Mouse (Mus musculus): Measurements from ENCODE around the gene Btbd3. TPM values are rescaled to one million over a fixed set of nuclear protein-coding genes. Genes with fewer than 3 reads are reported as not detected.
A peak's percentile ranks its signal among the peaks of the same experiment; 100 is the strongest.

The Btbd3 gene
- polyA plus RNA-seq, 1 experiment, result not detected

GRCm38 (mm10) chr2:138257692-138258315 is 1.4 kb downstream of the Btbd3 start:
- Histone ChIP-seq H3K36me3 (ENCODE audit: control insufficient read depth) (no peaks in the 10 kb centered on the region), H3K9me3 (ENCODE audit: control insufficient read depth, low read length) (no peaks in the 10 kb centered on the region), H3K4me3 (replicated peaks) (peak overlapping the region; percentile 66), H3K27me3 (ENCODE audit: control insufficient read depth) (peaks cover 5% of the 10 kb centered on the region), H3K4me1 (ENCODE audit: control insufficient read depth) (peaks cover 10% of the 10 kb centered on the region)
- TF ChIP-seq TAL1 (IDR thresholded peaks at IDR 0.05; ENCODE audit: low read length) (no peak), GATA1 (IDR thresholded peaks at IDR 0.05; ENCODE audit: low read length) (no peak)

- TF ChIP-seq GATA1 (IDR thresholded peaks at IDR 0.05; ENCODE audit: low read length) (no peak), TAL1 (IDR thresholded peaks at IDR 0.05; ENCODE audit: low read length) (no peak)
- peaks cover 10% of the 10 kb centered on the region for H3K4me1 ChIP-seq (ENCODE audit: control insufficient read depth)
- H3K36me3 ChIP-seq (ENCODE audit: control insufficient read depth), result no peaks in the 10 kb centered on the region
Measured at GRCm38 (mm10) chr2:138261140-138261539, 4.8 kb downstream of the Btbd3 start.

GRCm38 (mm10) chr2:138262885-138263284 is 6.5 kb downstream of the Btbd3 start:
- H3K4me1 ChIP-seq (ENCODE audit: control insufficient read depth), result no peaks in the 10 kb centered on the region
- no peaks in the 10 kb centered on the region for H3K27me3 ChIP-seq (ENCODE audit: control insufficient read depth)
- TF ChIP-seq GATA1 (IDR thresholded peaks at IDR 0.05; ENCODE audit: low read length) (no peak), TAL1 (IDR thresholded peaks at IDR 0.05; ENCODE audit: low read length) (no peak)
- H3K9me3 ChIP-seq (ENCODE audit: control insufficient read depth, low read length), result no peaks in the 10 kb centered on the region
- no peak overlapping the region for H3K4me3 ChIP-seq (replicated peaks)
- no peaks in the 10 kb centered on the region for H3K36me3 ChIP-seq (ENCODE audit: control insufficient read depth)

More at GRCm38 (mm10) chr2:138261140-138261539, 4.8 kb downstream of the Btbd3 start:
- H3K4me3 ChIP-seq (replicated peaks), result no peak overlapping the region
- H3K27me3 ChIP-seq (ENCODE audit: control insufficient read depth), result peaks cover 5% of the 10 kb centered on the region
- H3K9me3 ChIP-seq (ENCODE audit: control insufficient read depth, low read length), result no peaks in the 10 kb centered on the region

- no peak for TF ChIP-seq TAL1 (IDR thresholded peaks at IDR 0.05; ENCODE audit: low read length)
- TF ChIP-seq GATA1 (IDR thresholded peaks at IDR 0.05; ENCODE audit: low read length), result no peak
- no peak overlapping the region for H3K4me3 ChIP-seq (replicated peaks)
- no peaks in the 10 kb centered on the region for H3K27me3 ChIP-seq (ENCODE audit: control insufficient read depth)
- H3K9me3 ChIP-seq (ENCODE audit: control insufficient read depth, low read length), result no peaks in the 10 kb centered on the region
- no peaks in the 10 kb centered on the region for H3K36me3 ChIP-seq (ENCODE audit: control insufficient read depth)
- H3K4me1 ChIP-seq (ENCODE audit: control insufficient read depth), result no peaks in the 10 kb centered on the region
Measured at GRCm38 (mm10) chr2:138265356-138266005, 9.1 kb downstream of the Btbd3 start.

- H3K36me3 ChIP-seq (ENCODE audit: control insufficient read depth), result no peaks in the 10 kb centered on the region
- no peak overlapping the region for H3K4me3 ChIP-seq (replicated peaks)
- H3K27me3 ChIP-seq (ENCODE audit: control insufficient read depth), result no peaks in the 10 kb centered on the region
- H3K9me3 ChIP-seq (ENCODE audit: control insufficient read depth, low read length), result no peaks in the 10 kb centered on the region
- H3K4me1 ChIP-seq (ENCODE audit: control insufficient read depth), result no peaks in the 10 kb centered on the region
- TF ChIP-seq TAL1 (IDR thresholded peaks at IDR 0.05; ENCODE audit: low read length) (no peak), GATA1 (IDR thresholded peaks at IDR 0.05; ENCODE audit: low read length) (no peak)
Measured at GRCm38 (mm10) chr2:138266679-138267078, 10.3 kb downstream of the Btbd3 start.

GRCm38 (mm10) chr2:138267852-138268513 is 11.6 kb downstream of the Btbd3 start:
- Histone ChIP-seq H3K27me3 (ENCODE audit: control insufficient read depth) (no peaks in the 10 kb centered on the region), H3K36me3 (ENCODE audit: control insufficient read depth) (no peaks in the 10 kb centered on the region), H3K4me1 (ENCODE audit: control insufficient read depth) (no peaks in the 10 kb centered on the region), H3K4me3 (replicated peaks) (no peak overlapping the region), H3K9me3 (ENCODE audit: control insufficient read depth, low read length) (no peaks in the 10 kb centered on the region)
- TF ChIP-seq TAL1 (IDR thresholded peaks at IDR 0.05; ENCODE audit: low read length) (no peak), GATA1 (IDR thresholded peaks at IDR 0.05; ENCODE audit: low read length) (no peak)

GRCm38 (mm10) chr2:138269330-138269729 is 13.0 kb downstream of the Btbd3 start:
- Histone ChIP-seq H3K9me3 (ENCODE audit: control insufficient read depth, low read length) (no peaks in the 10 kb centered on the region), H3K4me1 (ENCODE audit: control insufficient read depth) (no peaks in the 10 kb centered on the region), H3K27me3 (ENCODE audit: control insufficient read depth) (no peaks in the 10 kb centered on the region), H3K36me3 (ENCODE audit: control insufficient read depth) (no peaks in the 10 kb centered on the region), H3K4me3 (replicated peaks) (no peak overlapping the region)
- TF ChIP-seq GATA1 (IDR thresholded peaks at IDR 0.05; ENCODE audit: low read length) (no peak), TAL1 (IDR thresholded peaks at IDR 0.05; ENCODE audit: low read length) (no peak)

- TF ChIP-seq TAL1 (IDR thresholded peaks at IDR 0.05; ENCODE audit: low read length), result no peak
- TF ChIP-seq GATA1 (IDR thresholded peaks at IDR 0.05; ENCODE audit: low read length), result no peak
- Histone ChIP-seq H3K36me3 (ENCODE audit: control insufficient read depth) (no peaks in the 10 kb centered on the region), H3K27me3 (ENCODE audit: control insufficient read depth) (no peaks in the 10 kb centered on the region), H3K9me3 (ENCODE audit: control insufficient read depth, low read length) (no peaks in the 10 kb centered on the region), H3K4me3 (replicated peaks) (no peak overlapping the region), H3K4me1 (ENCODE audit: control insufficient read depth) (no peaks in the 10 kb centered on the region)
Measured at GRCm38 (mm10) chr2:138273404-138274073, 17.2 kb downstream of the Btbd3 start.

- no peaks in the 10 kb centered on the region for H3K4me1 ChIP-seq (ENCODE audit: control insufficient read depth)
- H3K9me3 ChIP-seq (ENCODE audit: control insufficient read depth, low read length), result no peaks in the 10 kb centered on the region
- H3K4me3 ChIP-seq (replicated peaks), result no peak overlapping the region
- TF ChIP-seq GATA1 (IDR thresholded peaks at IDR 0.05; ENCODE audit: low read length) (no peak), TAL1 (IDR thresholded peaks at IDR 0.05; ENCODE audit: low read length) (no peak)
- H3K27me3 ChIP-seq (ENCODE audit: control insufficient read depth), result no peaks in the 10 kb centered on the region
- H3K36me3 ChIP-seq (ENCODE audit: control insufficient read depth), result no peaks in the 10 kb centered on the region
Measured at GRCm38 (mm10) chr2:138274086-138274485, 17.7 kb downstream of the Btbd3 start.

Data from erythroblast, embryonic 14.5 days (primary cell).